Mouse (Mus musculus) Patski (cell line): Measurements from ENCODE around the gene Dip2b. TPM values are rescaled to one million over a fixed set of nuclear protein-coding genes. Genes with fewer than 3 reads are reported as not detected.

Experiments used
- ATAC-seq: fragments of 100-300 bp; one replicate; pipeline ENCODE4 v1.8.0; 2021
- CTCF ChIA-PET: fragments of 350-600 bp; sonication (Branson Sonifier 250); formaldehyde crosslinking; loops from one replicate; lab custom pipeline; 2022; ENCODE audit warnings: inconsistent platforms; lab: Charles Lee
- POLR2A ChIA-PET: fragments of 350-600 bp; sonication (Branson Sonifier 250); formaldehyde crosslinking; loops from one replicate; lab custom pipeline; 2022; ENCODE audit warnings: antibody characterized with exemption, inconsistent platforms; lab: Charles Lee
- DNase-seq: peaks from one replicate; pipeline ENCODE4 v3.0.0-alpha.2; 2011; ENCODE audit warnings: low read depth, low spot score
- H3K27me3 ChIP-seq: fragments of 371-371 bp; one replicate; pipeline ENCODE4 v1.5.1; 2021
- CTCF ChIP-seq: fragments of 100-300 bp; IDR thresholded peaks from one replicate; pipeline ENCODE4 v1.5.1; 2021
- in situ Hi-C: fragments of 300-500 bp; cut with MboI; formaldehyde crosslinking; loops from 3 replicates; pipeline ENCODE4 v1.11.1; 2018; ENCODE audit warnings: low pct_unique_long_range_greater_than_20kb, mixed read lengths
- polyA plus RNA-seq: library from polyadenylated mRNA; unstranded; gene quantifications from one replicate; pipeline ENCODE4 v1.2.3, GENCODE M21; 2021

The Dip2b gene
- polyA plus RNA-seq, 1 experiment from 2014 or later: 13.8 TPM

- in situ Hi-C loops: no loop called here
- no peaks in the 10 kb centered on the region for H3K27me3 ChIP-seq
- DNase-seq (no peak), ATAC-seq (no peak)
- TF ChIP-seq CTCF: no peak
- ChIA-PET CTCF (interaction anchor here (0.8 to 1.0 kb wide), 2 partner anchors 12 to 118 kb away, joined by 3 read pairs; no protein-coding TSS in a partner anchor), POLR2A (no interaction called here)
Observed at GRCm38 (mm10) chr15:100150593-100150992, 112.1 kb downstream of the Dip2b start.

GRCm38 (mm10) chr15:100152321-100152720 is 113.9 kb downstream of the Dip2b start:
- ATAC-seq (no peak), DNase-seq (no peak)
- CTCF ChIA-PET: no interaction called here
- no peak for TF ChIP-seq CTCF
- POLR2A ChIA-PET: no interaction called here
- in situ Hi-C loops: no loop called here
- H3K27me3 ChIP-seq: no peaks in the 10 kb centered on the region

- CTCF ChIA-PET: no interaction called here
- TF ChIP-seq CTCF: no peak
- in situ Hi-C loops: no loop called here
- ATAC-seq (no peak), DNase-seq (no peak)
- H3K27me3 ChIP-seq: no peaks in the 10 kb centered on the region
- POLR2A ChIA-PET: no interaction called here
Observed at GRCm38 (mm10) chr15:100153024-100153423, 114.6 kb downstream of the Dip2b start.

DNA sequence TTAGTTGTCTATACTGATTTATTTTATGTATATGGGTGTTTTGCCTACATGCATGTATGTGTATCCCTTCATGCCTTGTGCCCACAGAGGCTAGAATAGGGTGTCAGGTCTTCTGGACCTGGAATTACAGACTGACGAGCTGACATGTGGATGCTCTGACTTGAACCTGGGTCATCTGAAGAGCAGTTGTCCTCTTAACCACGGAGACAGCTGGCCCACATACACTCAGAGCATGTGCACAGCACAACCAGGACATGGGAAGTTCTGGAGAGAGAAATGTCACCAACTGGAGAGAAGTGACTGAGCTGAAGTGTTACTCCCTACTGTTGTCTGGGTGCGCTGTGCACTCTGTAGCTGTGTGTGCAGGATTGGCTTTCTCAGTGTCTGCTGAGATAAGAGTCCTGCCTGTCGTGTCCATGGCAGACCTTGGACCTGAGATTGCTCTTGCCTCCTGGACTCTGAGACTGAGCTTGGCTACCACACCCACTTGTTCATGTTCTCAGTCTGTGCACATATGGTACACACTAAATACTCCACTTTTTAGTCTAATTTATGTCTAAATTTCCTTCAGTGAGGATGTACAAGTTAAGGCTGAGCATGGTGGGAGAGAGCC is 117.7 kb downstream of the Dip2b start:
- TF ChIP-seq CTCF: no peak
- POLR2A ChIA-PET: no interaction called here
- DNase-seq (no peak), ATAC-seq (no peak)
- CTCF ChIA-PET: no interaction called here
- H3K27me3 ChIP-seq: no peaks in the 10 kb centered on the region
- in situ Hi-C loops: no loop called here

DNA sequence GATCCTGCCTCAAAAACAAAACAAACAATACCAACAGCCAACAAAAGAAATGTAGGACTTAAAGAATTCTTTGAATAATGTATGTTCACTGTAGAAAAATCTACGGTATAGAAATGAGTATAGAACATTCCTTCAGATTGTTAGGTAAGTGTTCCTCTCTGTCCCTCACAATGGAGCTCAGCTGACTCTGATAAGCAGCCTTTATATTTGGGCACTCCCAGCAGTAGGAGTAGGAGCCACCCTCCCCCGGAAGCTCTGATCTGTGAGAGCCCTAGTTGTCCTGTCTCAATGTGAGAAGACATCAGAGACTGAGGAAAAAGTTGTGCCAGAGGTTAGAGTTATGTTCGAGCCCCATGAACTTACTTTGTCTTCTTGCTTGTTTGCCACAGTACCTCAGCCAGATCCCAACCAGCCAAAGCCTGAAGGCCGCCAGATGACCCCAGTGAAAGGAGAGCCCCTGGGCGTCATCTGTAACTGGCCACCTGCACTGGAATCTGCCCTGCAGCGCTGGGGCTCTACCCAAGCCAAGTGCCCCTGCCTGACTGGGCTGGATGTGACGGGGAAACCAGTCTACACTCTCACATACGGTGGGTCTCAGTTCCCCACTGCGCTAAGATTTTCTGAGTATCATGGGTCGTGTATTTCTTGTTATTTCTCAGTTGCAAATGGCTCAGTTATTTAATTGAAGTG is 118.5 kb downstream of the Dip2b start:
- no peaks in the 10 kb centered on the region for H3K27me3 ChIP-seq
- no peak for TF ChIP-seq CTCF
- CTCF ChIA-PET: no interaction called here
- POLR2A ChIA-PET: no interaction called here
- ATAC-seq (no peak), DNase-seq (no peak)
- in situ Hi-C loops: no loop called here

GRCm38 (mm10) chr15:100158985-100159384 is 120.5 kb downstream of the Dip2b start:
- ChIA-PET CTCF (no interaction called here), POLR2A (no interaction called here)
- no peak for TF ChIP-seq CTCF
- no peak for DNase-seq
- no peak for ATAC-seq
- no peaks in the 10 kb centered on the region for H3K27me3 ChIP-seq
- in situ Hi-C loops: no loop called here

GRCm38 (mm10) chr15:100161747-100162280 is 123.3 kb downstream of the Dip2b start:
- in situ Hi-C loops: no loop called here
- H3K27me3 ChIP-seq: no peaks in the 10 kb centered on the region
- ChIA-PET POLR2A (no interaction called here), CTCF (interaction anchor here (1.4 to 2.6 kb wide), 2 partner anchors 13 to 132 kb away, joined by 4 to 10 read pairs; no protein-coding TSS in a partner anchor)
- ATAC-seq: no peak
- DNase-seq: no peak
- no peak for TF ChIP-seq CTCF

GRCm38 (mm10) chr15:100163381-100164051 is 125.1 kb downstream of the Dip2b start:
- H3K27me3 ChIP-seq: no peaks in the 10 kb centered on the region
- TF ChIP-seq CTCF: no peak
- CTCF ChIA-PET: interaction anchor here (1.0 kb wide), 1 partner anchor 13 kb away, joined by 3 read pairs; no protein-coding TSS in a partner anchor
- DNase-seq (no peak), ATAC-seq (no peak)
- in situ Hi-C loops: no loop called here
- POLR2A ChIA-PET: no interaction called here

- ATAC-seq (no peak), DNase-seq (no peak)
- ChIA-PET POLR2A (interaction anchor here (0.6 kb wide), 1 partner anchor 488 kb away, joined by 3 read pairs; no protein-coding TSS in a partner anchor), CTCF (no interaction called here)
- TF ChIP-seq CTCF: no peak
- H3K27me3 ChIP-seq: no peaks in the 10 kb centered on the region
- in situ Hi-C loops: no loop called here
Observed at GRCm38 (mm10) chr15:100166464-100166863, 128.0 kb downstream of the Dip2b start.

DNA sequence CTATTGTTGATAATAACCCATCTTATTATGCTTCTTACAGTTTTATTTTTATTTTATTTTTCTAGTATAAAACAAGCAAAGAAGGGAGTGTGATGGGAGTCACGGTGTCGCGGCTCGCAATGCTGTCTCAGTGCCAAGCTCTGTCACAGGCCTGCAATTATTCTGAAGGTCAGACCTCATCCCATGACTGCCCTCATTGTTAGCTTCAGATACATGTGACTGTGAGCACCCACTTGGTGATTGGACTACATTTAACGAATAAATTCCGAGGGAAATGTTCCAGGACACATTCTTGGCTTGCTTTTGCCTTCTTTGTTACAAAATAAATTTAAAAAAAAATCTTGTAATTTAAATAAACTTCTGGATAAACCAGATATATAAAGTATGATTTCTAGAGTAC is 129.3 kb downstream of the Dip2b start:
- CTCF ChIA-PET: no interaction called here
- H3K27me3 ChIP-seq: no peaks in the 10 kb centered on the region
- in situ Hi-C loops: no loop called here
- no peak for TF ChIP-seq CTCF
- no peak for DNase-seq
- POLR2A ChIA-PET: no interaction called here
- ATAC-seq: no peak
